Mouse (Mus musculus): ENCODE results near the gene Vmn1r5. TPM values are rescaled to one million over a fixed set of nuclear protein-coding genes. Genes with fewer than 3 reads are reported as not detected.
"Not testable (repeated sequence)": the region's sequence is repeated elsewhere in the genome, so short reads cannot be mapped to it uniquely, and the experiment has no call there.

Vmn1r5 gene
- total RNA-seq (2015; ENCODE audit: low replicate concordance) (0.77 TPM in 1 of 2 replicates, not detected in the other), total RNA-seq (2017; ENCODE audit: low replicate concordance) (not detected in 2 replicates)

DNA sequence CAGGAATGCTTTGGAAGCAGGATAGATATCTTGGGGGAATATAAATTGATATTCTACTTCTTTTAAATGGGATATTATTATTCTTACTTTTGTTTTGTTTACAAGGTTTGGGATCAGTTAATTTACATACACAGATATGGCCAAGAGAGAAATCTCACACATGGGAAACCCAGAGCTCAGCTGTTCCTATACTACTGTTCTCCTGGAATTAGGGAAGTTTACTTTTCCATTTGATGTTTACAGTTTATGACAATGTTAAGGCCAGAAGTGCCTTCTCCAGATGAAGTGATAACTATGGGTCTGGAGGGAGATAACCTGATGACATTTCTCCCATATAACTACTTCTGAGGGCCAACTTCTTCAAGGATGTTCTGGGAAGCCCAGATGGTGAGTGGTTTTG lies at the start of gene Vmn1r5:
Gene Vmn1r5, plus strand, starts transcription at position 301 of the 400 bp plus-strand sequence.
- no peak for ATAC-seq (replicated peaks; ENCODE audit: low FRiP score, poor library complexity, severe bottlenecking)

DNA sequence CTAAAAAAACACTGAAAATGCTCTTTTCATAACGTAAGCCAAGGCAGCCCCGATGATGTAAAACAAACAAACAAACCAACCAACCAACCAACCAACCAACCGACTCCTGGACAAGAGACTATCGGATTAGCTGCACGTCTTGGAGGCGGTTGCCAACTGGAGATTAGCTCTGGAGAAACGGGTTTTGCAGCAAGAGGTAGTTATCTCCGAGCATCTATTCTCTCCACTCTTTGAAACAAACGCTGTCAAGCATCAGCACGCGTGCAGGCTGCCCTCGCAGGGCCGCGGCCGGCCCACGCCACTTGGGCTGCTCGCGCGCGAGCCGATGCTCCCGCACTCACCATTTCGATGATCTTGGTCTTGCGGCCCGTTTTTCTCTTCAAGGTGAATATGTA lies 46.7 kb upstream of the Vmn1r5 start:
- peak; percentile 19 for ATAC-seq (replicated peaks; ENCODE audit: low FRiP score, poor library complexity, severe bottlenecking)

DNA sequence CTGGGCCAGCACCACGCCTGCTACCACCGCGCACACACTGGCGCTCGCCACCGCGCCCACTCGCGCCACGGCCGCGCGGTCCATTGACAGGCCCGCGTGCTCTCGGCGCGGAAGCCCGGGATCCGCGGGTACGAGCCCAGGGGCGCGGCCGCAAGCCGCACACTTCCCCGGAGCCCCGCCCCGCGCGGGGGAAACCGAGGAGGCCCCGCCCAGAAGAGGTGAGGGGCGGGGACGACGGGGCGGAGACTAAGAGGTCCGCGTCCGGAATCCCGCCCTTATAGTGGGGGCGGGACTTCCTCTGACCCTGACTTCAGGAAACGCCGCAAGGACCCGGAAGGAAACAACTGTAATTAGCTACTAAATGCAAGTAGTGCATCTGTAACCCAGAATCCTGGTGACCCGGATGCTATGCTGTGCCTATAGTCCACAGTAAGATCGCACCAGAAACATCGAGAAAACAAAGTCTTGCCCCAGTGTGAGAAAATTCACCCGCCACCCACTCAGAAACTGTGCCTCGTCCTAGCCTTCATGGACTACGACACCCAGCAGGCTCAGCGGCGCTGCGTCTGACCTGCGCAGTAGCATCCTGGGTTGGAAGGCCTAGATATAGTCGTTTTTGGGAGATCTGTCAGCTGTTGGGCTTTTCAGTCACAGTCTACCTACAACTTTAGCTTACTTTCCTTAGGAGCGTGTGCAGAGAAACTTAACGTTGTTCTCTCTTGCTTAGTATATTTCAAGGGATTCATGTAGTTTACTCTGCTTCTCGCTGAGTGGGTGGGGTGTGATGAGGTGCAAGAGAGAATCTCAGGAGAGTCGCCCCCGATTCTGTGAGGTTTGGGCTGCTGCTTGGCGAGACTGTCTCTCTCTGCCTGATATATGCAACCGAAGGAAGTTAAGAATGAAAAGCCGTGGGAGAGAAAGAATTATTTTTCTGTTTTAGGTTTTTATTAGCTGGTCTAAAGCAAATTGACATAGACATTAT lies 46.1 kb upstream of the Vmn1r5 start, which contains the start of the genes Nt5c3 and Vmn1r4:
Gene Nt5c3, minus strand, starts transcription at position 207 of the 982 bp plus-strand sequence.
Gene Vmn1r4, plus strand, starts transcription at position 290 of the 982 bp plus-strand sequence.
- ATAC-seq (replicated peaks; ENCODE audit: low FRiP score, poor library complexity, severe bottlenecking), result peak; percentile 84

DNA sequence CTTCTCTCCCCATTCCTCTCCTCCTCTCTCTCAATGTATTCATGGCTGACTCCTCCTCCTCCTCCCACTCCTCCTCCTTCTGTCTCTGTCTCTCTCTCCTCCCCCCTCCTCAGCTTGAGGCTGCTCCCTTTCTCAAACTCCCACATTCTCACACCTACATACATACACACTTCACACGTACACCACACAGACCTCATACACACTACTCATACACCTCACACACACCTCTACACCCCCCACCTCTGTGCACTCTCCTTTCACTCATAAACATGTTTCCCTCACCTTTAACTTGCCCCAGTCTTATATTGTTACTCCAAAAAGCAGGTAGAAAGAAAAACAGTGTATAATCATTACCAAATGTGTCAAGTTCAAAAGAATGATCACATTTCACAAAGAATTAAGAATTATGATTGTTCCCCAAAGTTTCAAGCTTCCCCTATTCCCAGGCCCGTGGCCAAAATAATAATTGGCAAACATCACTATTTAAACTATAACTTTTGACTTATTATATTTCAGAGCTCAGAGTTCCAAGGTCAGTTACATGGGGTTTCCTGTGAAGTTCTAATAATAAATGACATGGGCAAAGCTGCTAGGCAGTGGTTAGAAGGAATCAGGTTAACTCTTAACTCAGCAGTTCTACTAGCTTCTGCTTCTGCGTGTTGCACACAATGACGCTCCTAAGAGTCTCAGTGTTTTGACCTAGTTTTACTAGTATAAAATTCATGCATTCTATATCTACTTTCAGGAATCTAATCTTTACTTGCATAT lies 38.2 kb upstream of the Vmn1r5 start:
- ATAC-seq (replicated peaks; ENCODE audit: low FRiP score, poor library complexity, severe bottlenecking), result no peak

DNA sequence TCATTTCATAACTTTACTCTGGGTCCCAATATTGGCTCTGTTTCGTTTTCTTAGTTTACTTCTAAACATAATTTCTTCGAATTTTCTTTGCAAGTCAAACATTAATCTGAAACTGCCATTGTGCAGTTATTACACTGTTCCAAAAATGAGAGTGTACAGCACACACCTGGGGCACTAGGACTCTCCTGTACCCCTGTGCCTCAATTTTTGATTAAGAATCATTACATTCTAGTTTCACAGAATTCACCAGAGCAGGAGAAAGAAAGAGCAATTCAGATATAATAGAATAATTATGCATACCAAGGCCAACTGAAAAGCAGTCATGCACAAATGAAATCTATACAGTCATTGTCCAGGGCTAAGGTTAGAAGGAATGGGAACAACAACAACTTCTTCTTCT lies 37.6 kb upstream of the Vmn1r5 start:
- ATAC-seq (replicated peaks; ENCODE audit: low FRiP score, poor library complexity, severe bottlenecking), result no peak

DNA sequence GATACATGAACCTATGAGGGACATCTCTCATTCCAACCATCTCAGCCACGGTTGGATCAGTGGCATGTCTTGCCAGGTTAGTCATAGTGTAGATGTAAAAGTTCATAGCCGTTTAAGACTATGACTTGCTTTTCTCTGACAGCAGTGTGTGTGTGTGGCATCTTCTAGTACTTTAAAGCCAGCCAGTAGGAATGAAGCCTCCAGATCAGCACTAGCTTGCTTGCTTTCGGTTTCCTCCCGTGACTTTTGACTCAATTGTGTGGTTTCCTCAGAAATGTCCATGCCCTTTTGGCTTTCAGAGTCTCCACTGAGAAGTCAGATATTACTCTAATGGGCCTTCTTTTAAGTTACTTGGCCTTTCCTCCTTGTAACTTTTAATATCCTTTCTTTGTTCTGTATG lies 35.7 kb upstream of the Vmn1r5 start:
- ATAC-seq (replicated peaks; ENCODE audit: low FRiP score, poor library complexity, severe bottlenecking), result no peak

DNA sequence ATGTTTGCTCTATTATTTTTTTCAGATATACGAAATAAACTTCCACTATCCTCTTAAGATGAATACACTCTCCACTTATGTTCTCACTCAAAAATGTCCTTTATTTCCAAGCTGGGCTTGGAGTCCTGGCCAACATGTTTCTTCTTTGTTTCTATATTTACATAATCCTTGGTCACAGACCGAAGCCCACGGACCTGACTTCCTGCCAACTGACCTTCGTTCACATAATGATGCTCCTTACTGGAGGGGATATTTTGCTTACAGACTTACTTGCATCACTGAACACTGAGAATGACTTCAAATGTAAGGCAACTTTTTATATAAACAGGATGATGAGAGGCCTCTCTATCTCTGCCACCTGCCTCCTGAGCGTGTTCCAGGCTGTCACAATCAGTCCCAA lies 13.6 kb upstream of the Vmn1r5 start:
- no peak for ATAC-seq (replicated peaks; ENCODE audit: low FRiP score, poor library complexity, severe bottlenecking)

DNA sequence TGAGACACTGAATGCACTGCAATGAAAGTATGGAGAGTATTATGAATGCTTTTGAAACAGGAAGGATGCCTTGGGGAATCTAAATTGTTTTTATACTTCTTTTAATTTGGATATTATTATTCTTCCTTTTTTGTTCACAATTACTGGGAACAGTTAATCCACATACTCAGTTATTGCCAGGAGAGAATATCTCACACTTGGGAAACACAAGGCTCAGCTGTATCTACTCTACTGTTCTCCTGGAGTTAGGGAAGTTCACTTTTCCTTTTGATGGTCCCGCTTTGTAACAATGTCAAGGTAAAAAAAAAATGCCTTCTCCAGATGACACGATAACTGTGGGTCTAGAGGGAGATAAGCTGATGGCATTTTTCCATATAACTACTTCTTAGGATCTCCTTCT lies 26.9 kb downstream of the Vmn1r5 start, which contains the start of gene Vmn1r6:
Gene Vmn1r6, plus strand, starts transcription at position 301 of the 400 bp plus-strand sequence.
- no peak for ATAC-seq (replicated peaks; ENCODE audit: low FRiP score, poor library complexity, severe bottlenecking)

DNA sequence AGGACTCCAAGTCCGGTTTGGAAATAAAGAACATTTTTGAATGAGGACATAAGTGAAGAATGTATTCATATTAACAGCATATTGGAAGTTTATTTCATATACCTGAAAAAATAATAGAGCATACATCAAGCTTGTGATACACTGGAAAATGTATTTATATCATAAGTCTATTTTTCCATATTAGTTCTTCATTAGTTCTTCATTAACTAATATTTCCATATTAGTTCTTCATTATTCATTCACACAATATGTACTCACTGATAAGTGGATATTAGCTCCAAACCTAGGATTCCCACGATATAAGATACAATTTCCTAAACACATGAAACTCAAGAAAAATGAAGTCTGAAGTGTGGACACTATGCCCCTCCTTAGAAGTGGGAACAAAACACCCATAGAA lies 55.2 kb downstream of the Vmn1r5 start, which contains the start of gene Vmn1r7:
Gene Vmn1r7, minus strand, starts transcription at position 101 of the 400 bp plus-strand sequence.
- not testable (repeated sequence) for ATAC-seq (replicated peaks; ENCODE audit: low FRiP score, poor library complexity, severe bottlenecking)

DNA sequence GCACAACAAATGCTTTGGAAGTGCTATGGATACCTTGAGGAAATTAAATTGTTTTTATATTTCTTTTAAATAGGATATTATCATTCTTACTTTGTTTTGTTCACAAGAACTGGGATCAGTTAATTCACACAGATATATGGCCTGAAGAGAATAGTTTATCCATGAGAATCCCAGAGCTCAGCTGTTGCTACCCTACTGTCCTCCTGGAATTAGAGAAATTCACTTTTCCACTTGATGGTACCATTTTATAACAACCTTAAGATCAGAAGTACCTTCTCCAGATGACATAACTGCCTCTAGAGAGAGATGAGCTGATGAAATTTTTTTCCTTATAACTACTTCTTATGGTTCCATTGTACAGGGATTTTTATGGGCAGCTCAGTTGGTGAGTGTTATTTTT lies 61.9 kb downstream of the Vmn1r5 start, which contains the start of gene Vmn1r8:
Gene Vmn1r8, plus strand, starts transcription at position 301 of the 400 bp plus-strand sequence.
- no peak for ATAC-seq (replicated peaks; ENCODE audit: low FRiP score, poor library complexity, severe bottlenecking)

DNA sequence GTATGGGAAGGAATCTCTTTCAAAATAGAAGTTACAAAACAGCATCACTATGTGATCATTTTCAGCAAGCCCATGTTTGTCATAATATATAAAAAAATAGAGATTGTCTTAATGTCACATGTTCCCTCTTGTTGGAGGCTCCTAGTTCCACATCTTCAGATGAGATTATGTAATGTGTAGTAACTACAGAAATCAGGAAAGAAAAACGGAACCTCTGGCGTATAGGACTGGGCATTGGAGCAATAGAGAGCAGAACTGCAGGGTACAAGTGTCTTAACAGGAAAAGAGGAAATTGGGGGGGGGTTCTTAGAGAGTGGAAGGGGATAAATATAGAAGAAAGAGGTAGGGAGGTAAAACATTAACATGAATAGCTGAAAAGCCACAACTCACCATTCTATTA lies 64.6 kb downstream of the Vmn1r5 start:
- ATAC-seq (replicated peaks; ENCODE audit: low FRiP score, poor library complexity, severe bottlenecking), result no peak

Other genes starting within 250 kb of the Vmn1r5 start
- 42.7 and 44.9 TPM in 2 replicates for gene Kbtbd2, start 172.5 kb upstream of the Vmn1r5 start, total RNA-seq (2015; ENCODE audit: low replicate concordance)
- gene Kbtbd2, start 172.5 kb upstream of the Vmn1r5 start, total RNA-seq (2017; ENCODE audit: low replicate concordance), result 172 and 196 TPM in 2 replicates
- 1.3 TPM in 1 of 2 replicates, not detected in the other for gene Fkbp9, start 138.2 kb upstream of the Vmn1r5 start, total RNA-seq (2015; ENCODE audit: low replicate concordance)
- gene Fkbp9, start 138.2 kb upstream of the Vmn1r5 start, total RNA-seq (2017; ENCODE audit: low replicate concordance), result 1.3 and 2.5 TPM in 2 replicates
- 1,582 and 1,701 TPM in 2 replicates for gene Nt5c3, start 46.3 kb upstream of the Vmn1r5 start, total RNA-seq (2015; ENCODE audit: low replicate concordance)
- 1,564 and 2,163 TPM in 2 replicates for gene Nt5c3, start 46.3 kb upstream of the Vmn1r5 start, total RNA-seq (2017; ENCODE audit: low replicate concordance)
- gene Vmn1r4, start 46.3 kb upstream of the Vmn1r5 start, total RNA-seq (2015; ENCODE audit: low replicate concordance), result 1.5 TPM in 1 of 2 replicates, not detected in the other
- 0.56 and 1.7 TPM in 2 replicates for gene Vmn1r4, start 46.3 kb upstream of the Vmn1r5 start, total RNA-seq (2017; ENCODE audit: low replicate concordance)
- not detected in 2 replicates for gene Vmn1r6, start 27.0 kb downstream of the Vmn1r5 start, total RNA-seq (2015; ENCODE audit: low replicate concordance)
- gene Vmn1r6, start 27.0 kb downstream of the Vmn1r5 start, total RNA-seq (2017; ENCODE audit: low replicate concordance), result 0.09 and 0.28 TPM in 2 replicates
- not detected in 2 replicates for gene Vmn1r7, start 55.1 kb downstream of the Vmn1r5 start, total RNA-seq (2015; ENCODE audit: low replicate concordance)
- not detected in 2 replicates for gene Vmn1r7, start 55.1 kb downstream of the Vmn1r5 start, total RNA-seq (2017; ENCODE audit: low replicate concordance)
- gene Vmn1r8, start 62.0 kb downstream of the Vmn1r5 start, total RNA-seq (2015; ENCODE audit: low replicate concordance), result not detected in 2 replicates
- not detected in 2 replicates for gene Vmn1r8, start 62.0 kb downstream of the Vmn1r5 start, total RNA-seq (2017; ENCODE audit: low replicate concordance)
- gene Vmn1r9, start 96.5 kb downstream of the Vmn1r5 start, total RNA-seq (2015; ENCODE audit: low replicate concordance), result not detected in 2 replicates
- gene Vmn1r9, start 96.5 kb downstream of the Vmn1r5 start, total RNA-seq (2017; ENCODE audit: low replicate concordance), result 0.14 TPM in 1 of 2 replicates, not detected in the other
- gene Vmn1r10, start 139.2 kb downstream of the Vmn1r5 start, total RNA-seq (2015; ENCODE audit: low replicate concordance), result not detected in 2 replicates
- gene Vmn1r10, start 139.2 kb downstream of the Vmn1r5 start, total RNA-seq (2017; ENCODE audit: low replicate concordance), result not detected in 2 replicates
- not detected in 2 replicates for gene Vmn1r11, start 163.2 kb downstream of the Vmn1r5 start, total RNA-seq (2015; ENCODE audit: low replicate concordance)
- not detected in 2 replicates for gene Vmn1r11, start 163.2 kb downstream of the Vmn1r5 start, total RNA-seq (2017; ENCODE audit: low replicate concordance)
- not detected in 2 replicates for gene Vmn1r12, start 186.6 kb downstream of the Vmn1r5 start, total RNA-seq (2015; ENCODE audit: low replicate concordance)
- gene Vmn1r12, start 186.6 kb downstream of the Vmn1r5 start, total RNA-seq (2017; ENCODE audit: low replicate concordance), result not detected in 2 replicates
- gene Vmn1r13, start 233.0 kb downstream of the Vmn1r5 start, total RNA-seq (2015; ENCODE audit: low replicate concordance), result not detected in 2 replicates
- 0.17 TPM in 1 of 2 replicates, not detected in the other for gene Vmn1r13, start 233.0 kb downstream of the Vmn1r5 start, total RNA-seq (2017; ENCODE audit: low replicate concordance)

Measured in erythroblast, adult 5-6 weeks (primary cell).